Mouse (Mus musculus): ENCODE results near the gene Tktl1. TPM values are rescaled to one million over a fixed set of nuclear protein-coding genes. Genes with fewer than 3 reads are reported as not detected.

Gene Tktl1
- polyA plus RNA-seq, 1 experiment from 2014 or later: 0.08 TPM

DNA sequence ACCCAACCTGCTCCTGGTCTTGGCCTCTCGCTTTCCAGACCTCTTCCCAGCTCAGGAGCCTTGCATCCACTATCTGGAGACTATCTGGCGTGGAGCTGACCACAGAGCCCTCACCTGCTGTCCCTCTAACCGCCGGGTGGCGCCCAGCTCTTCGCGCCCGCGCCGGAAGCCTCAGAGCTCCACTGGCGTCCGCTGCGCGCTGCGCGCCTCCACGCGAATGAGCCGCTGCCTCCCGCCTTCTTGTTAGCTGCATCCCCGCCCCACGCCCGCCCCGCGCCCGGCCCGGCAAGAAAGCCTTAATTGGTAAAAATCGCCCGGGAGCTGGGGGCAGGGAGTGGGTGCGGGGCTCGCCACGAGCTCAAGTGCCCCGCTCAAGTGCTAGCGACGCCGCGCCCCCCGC is 72.6 kb downstream of the Tktl1 start, which contains the start of gene Flna:
Gene Flna (minus strand): TSS at position 206 of the 400 bp plus-strand sequence.
- peak within 1 kb of the TSS; percentile 35 for H3K4me3 ChIP-seq (replicated peaks; ENCODE audit: low read depth, low read length)
- 21% methylated on average over 38 of the region's 38 CpGs for WGBS
- H3K4me2 ChIP-seq (ENCODE audit: low read length): peak within 1 kb of the TSS; percentile 59
- no peak for ATAC-seq (ENCODE audit: low FRiP score, low TSS enrichment)
- H3K27me3 ChIP-seq (ENCODE audit: control insufficient read depth, insufficient read depth, low read length): no peaks in the 10 kb centered on the region
- H3K9me3 ChIP-seq (ENCODE audit: control insufficient read depth, low read length): no peaks in the 10 kb centered on the region
- no peaks in the 10 kb centered on the region for H3K36me3 ChIP-seq (ENCODE audit: control insufficient read depth, insufficient read depth, low read length)
- peak within 1 kb of the TSS; percentile 45 for H3K27ac ChIP-seq (replicated peaks; ENCODE audit: low read depth, low read length)
- H3K4me1 ChIP-seq (ENCODE audit: control insufficient read depth, insufficient read depth, low read length): no peaks in the 10 kb centered on the region
- peak within 1 kb of the TSS; percentile 54 for H3K9ac ChIP-seq (replicated peaks; ENCODE audit: low read length)
- peak; percentile 79 for DNase-seq

DNA sequence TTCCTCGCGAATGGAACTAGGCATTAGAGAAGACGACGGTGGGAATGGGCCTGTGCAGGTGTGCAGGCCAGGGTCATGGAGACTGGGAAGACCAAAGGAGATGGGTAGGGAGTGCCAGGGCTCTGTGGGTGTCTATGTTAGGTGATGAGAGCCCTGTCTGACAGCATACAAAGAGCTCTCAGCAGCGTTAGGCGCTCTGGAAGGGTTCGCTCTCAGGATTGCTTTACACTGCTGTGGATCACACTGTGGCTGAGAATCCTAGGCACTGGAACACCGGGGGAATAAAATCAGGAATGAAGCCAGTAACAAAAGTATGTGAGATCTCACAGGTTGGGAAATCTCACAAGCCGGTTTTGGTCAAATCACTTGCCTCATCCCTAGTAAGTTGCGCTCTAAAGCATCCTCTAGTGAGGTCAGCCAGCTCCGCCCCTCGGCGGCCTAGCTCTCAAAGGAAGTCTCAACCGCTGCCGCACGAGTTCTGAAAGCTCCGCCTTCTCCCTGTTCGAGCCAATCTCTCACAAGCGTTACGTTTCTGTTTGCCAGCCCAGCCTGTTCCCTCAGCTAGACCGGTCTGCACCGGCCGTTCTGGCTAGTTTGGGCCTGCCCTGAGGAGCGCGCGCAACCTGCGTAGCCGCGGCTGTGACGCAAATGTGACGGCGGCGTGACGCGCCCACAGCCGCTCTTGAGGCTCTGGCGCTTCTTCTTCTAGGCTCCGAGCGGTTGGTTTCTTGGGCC is 77.3 kb downstream of the Tktl1 start, which contains the start of gene Emd:
Gene Emd (plus strand): TSS at position 535 of the 735 bp plus-strand sequence.
- peak within 1 kb of the TSS; percentile 87 for H3K27ac ChIP-seq (replicated peaks; ENCODE audit: low read depth, low read length)
- H3K27me3 ChIP-seq (ENCODE audit: control insufficient read depth, insufficient read depth, low read length): no peaks in the 10 kb centered on the region
- H3K9me3 ChIP-seq (ENCODE audit: control insufficient read depth, low read length): no peaks in the 10 kb centered on the region
- peaks cover 12% of the 10 kb centered on the region; the same call in 1 of the 2 replicates for H3K36me3 ChIP-seq (ENCODE audit: control insufficient read depth, insufficient read depth, low read length)
- DNase-seq (peak; percentile 91), ATAC-seq (ENCODE audit: low FRiP score, low TSS enrichment) (peak; percentile 95)
- H3K4me1 ChIP-seq (ENCODE audit: control insufficient read depth, insufficient read depth, low read length): peaks cover 4% of the 10 kb centered on the region; the same call in 1 of the 2 replicates
- H3K4me2 ChIP-seq (ENCODE audit: low read length): peak within 1 kb of the TSS; percentile 63
- H3K9ac ChIP-seq (replicated peaks; ENCODE audit: low read length): peak within 1 kb of the TSS; percentile 70
- H3K4me3 ChIP-seq (replicated peaks; ENCODE audit: low read depth, low read length): peak within 1 kb of the TSS; percentile 53
- WGBS: 30% methylated on average over 39 of the region's 39 CpGs

DNA sequence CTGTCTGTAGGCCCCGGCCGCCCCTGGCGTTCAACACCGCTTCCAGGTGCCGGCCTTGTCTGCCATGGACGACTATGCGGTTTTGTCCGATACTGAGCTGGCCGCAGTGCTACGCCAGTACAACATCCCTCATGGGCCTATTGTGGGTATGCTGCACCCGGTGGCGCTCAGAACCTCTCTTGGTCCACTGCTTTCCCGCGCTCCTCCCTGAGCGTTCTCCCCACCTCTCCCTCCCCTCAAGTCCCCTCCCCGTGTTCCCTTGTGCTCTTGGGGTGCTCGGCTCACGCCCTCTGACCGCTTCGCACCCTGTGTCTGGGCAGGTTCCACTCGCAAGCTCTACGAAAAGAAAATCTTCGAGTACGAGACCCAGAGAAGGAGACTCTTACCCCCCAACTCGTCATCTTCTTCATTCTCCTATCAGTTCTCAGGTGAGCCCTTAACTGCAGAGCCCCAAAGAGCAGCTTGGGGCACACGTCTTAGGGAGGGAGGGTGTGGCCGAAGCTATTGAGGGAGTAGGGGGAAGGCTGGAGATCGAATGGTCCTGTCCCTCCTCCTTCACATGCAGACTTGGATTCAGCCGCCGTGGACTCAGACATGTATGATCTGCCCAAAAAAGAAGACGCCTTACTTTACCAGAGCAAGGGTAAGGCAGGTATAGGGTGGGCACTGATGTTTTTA is 78.0 kb downstream of the Tktl1 start:
- H3K9ac ChIP-seq (replicated peaks; ENCODE audit: low read length): peak overlapping the region; percentile 70
- no peaks in the 10 kb centered on the region for H3K9me3 ChIP-seq (ENCODE audit: control insufficient read depth, low read length)
- WGBS: 23% methylated on average over 30 of the region's 31 CpGs
- no peaks in the 10 kb centered on the region for H3K27me3 ChIP-seq (ENCODE audit: control insufficient read depth, insufficient read depth, low read length)
- H3K36me3 ChIP-seq (ENCODE audit: control insufficient read depth, insufficient read depth, low read length): peaks cover 12% of the 10 kb centered on the region; the same call in 1 of the 2 replicates
- peak overlapping the region; percentile 53 for H3K4me3 ChIP-seq (replicated peaks; ENCODE audit: low read depth, low read length)
- DNase-seq (no peak), ATAC-seq (ENCODE audit: low FRiP score, low TSS enrichment) (no peak; the same call in 1 of the 2 replicates)
- H3K27ac ChIP-seq (replicated peaks; ENCODE audit: low read depth, low read length): peak overlapping the region; percentile 87
- peak overlapping the region; percentile 63 for H3K4me2 ChIP-seq (ENCODE audit: low read length)
- peaks cover 4% of the 10 kb centered on the region; the same call in 1 of the 2 replicates for H3K4me1 ChIP-seq (ENCODE audit: control insufficient read depth, insufficient read depth, low read length)

DNA sequence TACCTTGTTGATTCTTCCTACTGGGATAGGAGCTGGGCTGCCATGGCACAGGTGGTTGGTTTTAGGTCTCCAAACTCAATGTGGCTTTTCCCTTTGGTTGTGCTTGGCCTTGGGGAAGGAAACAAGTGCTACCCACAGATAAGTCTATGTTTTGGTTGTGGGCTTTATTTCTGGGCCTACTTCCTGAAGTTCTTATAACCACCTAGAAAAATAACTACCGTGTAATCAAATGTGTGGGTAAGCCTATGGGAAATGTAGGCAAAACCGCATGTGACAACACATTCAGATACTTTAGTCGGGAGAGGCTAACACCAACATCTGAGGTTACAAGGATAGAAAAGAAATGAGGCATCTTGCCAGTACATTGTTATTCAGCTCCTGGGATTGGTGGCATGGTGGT is 80.7 kb downstream of the Tktl1 start:
- Histone ChIP-seq H3K4me3 (replicated peaks; ENCODE audit: low read depth, low read length) (no peak overlapping the region), H3K27ac (replicated peaks; ENCODE audit: low read depth, low read length) (no peak overlapping the region), H3K36me3 (ENCODE audit: control insufficient read depth, insufficient read depth, low read length) (peaks cover 12% of the 10 kb centered on the region; the same call in 1 of the 2 replicates), H3K27me3 (ENCODE audit: control insufficient read depth, insufficient read depth, low read length) (no peaks in the 10 kb centered on the region), H3K4me1 (ENCODE audit: control insufficient read depth, insufficient read depth, low read length) (peaks cover 4% of the 10 kb centered on the region; the same call in 1 of the 2 replicates), H3K9me3 (ENCODE audit: control insufficient read depth, low read length) (no peaks in the 10 kb centered on the region), H3K4me2 (ENCODE audit: low read length) (no peak overlapping the region), H3K9ac (replicated peaks; ENCODE audit: low read length) (no peak overlapping the region)
- 91% methylated on average over 3 of the region's 3 CpGs for WGBS
- ATAC-seq (ENCODE audit: low FRiP score, low TSS enrichment) (no peak), DNase-seq (no peak)

Other genes with a start within 250 kb of the Tktl1 start
- gene Renbp, start 246.4 kb upstream of the Tktl1 start, polyA plus RNA-seq (2014; fragmentation: Nextera tagmentation; extraction: Ambion mirVana): 3.0 and 11.1 TPM in 2 replicates
- gene Hcfc1, start 210.9 kb upstream of the Tktl1 start, polyA plus RNA-seq (2014; fragmentation: Nextera tagmentation; extraction: Ambion mirVana): 61.5 and 73.2 TPM in 2 replicates
- 24.5 and 28.6 TPM in 2 replicates for gene Irak1, start 153.3 kb upstream of the Tktl1 start, polyA plus RNA-seq (2014; fragmentation: Nextera tagmentation; extraction: Ambion mirVana)
- not detected in 2 replicates for gene Opn1mw, start 49.8 kb upstream of the Tktl1 start, polyA plus RNA-seq (2014; fragmentation: Nextera tagmentation; extraction: Ambion mirVana)
- gene Mecp2, start 41.9 kb upstream of the Tktl1 start, polyA plus RNA-seq (2014; fragmentation: Nextera tagmentation; extraction: Ambion mirVana): 17.8 and 19.4 TPM in 2 replicates
- gene Tex28, start 9.4 kb upstream of the Tktl1 start, polyA plus RNA-seq (2014; fragmentation: Nextera tagmentation; extraction: Ambion mirVana): not detected in 2 replicates
- 72.5 and 102 TPM in 2 replicates for gene Flna, start 72.6 kb downstream of the Tktl1 start, polyA plus RNA-seq (2014; fragmentation: Nextera tagmentation; extraction: Ambion mirVana)
- gene Emd, start 77.4 kb downstream of the Tktl1 start, polyA plus RNA-seq (2014; fragmentation: Nextera tagmentation; extraction: Ambion mirVana): 19.5 and 49.3 TPM in 2 replicates
- 527 and 538 TPM in 2 replicates for gene Rpl10, start 93.6 kb downstream of the Tktl1 start, polyA plus RNA-seq (2014; fragmentation: Nextera tagmentation; extraction: Ambion mirVana)
- gene Taz, start 104.7 kb downstream of the Tktl1 start, polyA plus RNA-seq (2014; fragmentation: Nextera tagmentation; extraction: Ambion mirVana): 64.9 and 76.8 TPM in 2 replicates
- 1.8 and 3.8 TPM in 2 replicates for gene Dnase1l1, start 105.1 kb downstream of the Tktl1 start, polyA plus RNA-seq (2014; fragmentation: Nextera tagmentation; extraction: Ambion mirVana)
- 220 and 235 TPM in 2 replicates for gene Atp6ap1, start 119.8 kb downstream of the Tktl1 start, polyA plus RNA-seq (2014; fragmentation: Nextera tagmentation; extraction: Ambion mirVana)
- 615 and 857 TPM in 2 replicates for gene Gdi1, start 127.7 kb downstream of the Tktl1 start, polyA plus RNA-seq (2014; fragmentation: Nextera tagmentation; extraction: Ambion mirVana)
- gene Fam50a, start 135.8 kb downstream of the Tktl1 start, polyA plus RNA-seq (2014; fragmentation: Nextera tagmentation; extraction: Ambion mirVana): 43.2 and 44.1 TPM in 2 replicates
- gene Plxna3, start 151.8 kb downstream of the Tktl1 start, polyA plus RNA-seq (2014; fragmentation: Nextera tagmentation; extraction: Ambion mirVana): 56.6 and 57.8 TPM in 2 replicates
- 74.1 and 76.0 TPM in 2 replicates for gene Lage3, start 176.4 kb downstream of the Tktl1 start, polyA plus RNA-seq (2014; fragmentation: Nextera tagmentation; extraction: Ambion mirVana)
- 66.8 and 76.0 TPM in 2 replicates for gene Ubl4a, start 196.0 kb downstream of the Tktl1 start, polyA plus RNA-seq (2014; fragmentation: Nextera tagmentation; extraction: Ambion mirVana)
- gene Slc10a3, start 196.1 kb downstream of the Tktl1 start, polyA plus RNA-seq (2014; fragmentation: Nextera tagmentation; extraction: Ambion mirVana): 6.4 and 9.4 TPM in 2 replicates
- gene Fam3a, start 216.0 kb downstream of the Tktl1 start, polyA plus RNA-seq (2014; fragmentation: Nextera tagmentation; extraction: Ambion mirVana): 31.0 and 33.0 TPM in 2 replicates
- 17.8 and 23.9 TPM in 2 replicates for gene Ikbkg, start 216.0 kb downstream of the Tktl1 start, polyA plus RNA-seq (2014; fragmentation: Nextera tagmentation; extraction: Ambion mirVana)